ENCODE assay signal across 8 mouse cellular contexts in the genomic region with DNA sequence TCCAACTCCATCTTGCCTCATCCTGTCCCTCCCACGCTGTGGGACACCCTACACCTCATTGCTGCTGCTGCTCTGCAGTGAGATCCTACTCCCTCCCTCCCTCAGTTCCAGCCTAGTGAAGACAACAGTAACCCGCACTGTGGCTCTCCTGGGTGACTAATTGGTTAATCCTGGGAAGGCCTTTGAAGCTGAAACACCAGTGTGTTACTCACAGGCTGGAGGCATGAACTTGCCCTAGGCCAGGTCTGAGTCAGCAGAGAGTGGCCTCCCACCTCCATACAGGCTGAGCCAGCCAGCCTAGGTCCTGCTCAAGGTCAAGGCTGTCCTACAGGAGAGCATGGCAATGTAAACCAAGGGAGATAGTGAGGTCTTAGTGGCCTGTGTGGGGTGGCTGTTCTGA. TPM values are rescaled to one million over a fixed set of nuclear protein-coding genes. Genes with fewer than 3 reads are reported as not detected.
A peak's percentile ranks its signal among the peaks of the same experiment; 100 is the strongest.
DNase-seq lines count a peak whose midpoint lies in the region; ATAC-seq and TF ChIP-seq lines count a peak whose summit lies in the region.

No protein-coding gene starts in this region.

- H3K4me1 ChIP-seq in heart, embryonic 11.5 days (ENCODE audit: control insufficient read depth, insufficient read depth, low read length), result peaks cover 24% of the 10 kb centered on the region
- H3K4me1 ChIP-seq in bone marrow macrophage, adult 2 months (ENCODE audit: control insufficient read depth, insufficient read depth, low read length), result peaks cover 31% of the 10 kb centered on the region
- H3K4me1 ChIP-seq in kidney, embryonic 15.5 days, result peaks cover 37% of the 10 kb centered on the region

- H3K36me3 ChIP-seq in heart, embryonic 11.5 days (ENCODE audit: control insufficient read depth, insufficient read depth, low read length), result no peaks in the 10 kb centered on the region
- 0 out of 2 replicates have a peak, but pooled peaks cover 5% of the 10 kb centered on the region for H3K36me3 ChIP-seq in kidney, embryonic 15.5 days

- H3K4me3 ChIP-seq in heart, embryonic 11.5 days (ENCODE audit: low read depth, low read length), result no peak overlapping the region
- no peak overlapping the region for H3K4me3 ChIP-seq in bone marrow macrophage, adult 2 months (ENCODE audit: insufficient read depth, low read length)
- no peak overlapping the region for H3K4me3 ChIP-seq in kidney, embryonic 15.5 days (replicated peaks)

- no peaks in the 10 kb centered on the region for H3K27me3 ChIP-seq in heart, embryonic 11.5 days (ENCODE audit: control insufficient read depth, insufficient read depth, low read length)
- H3K27me3 ChIP-seq in kidney, embryonic 15.5 days, result no peaks in the 10 kb centered on the region

- peak overlapping the region; percentile 57 for H3K27ac ChIP-seq in heart, embryonic 11.5 days (ENCODE audit: low read depth, low read length)
- peak overlapping the region; percentile 62 for H3K27ac ChIP-seq in bone marrow macrophage, adult 2 months (ENCODE audit: insufficient read depth, low read depth, low read length)
- peak overlapping the region; percentile 86 for H3K27ac ChIP-seq in kidney, embryonic 15.5 days

- no peaks in the 10 kb centered on the region for H3K9me3 ChIP-seq in heart, embryonic 11.5 days (replicated peaks; ENCODE audit: control insufficient read depth, low read length)
- no peaks in the 10 kb centered on the region for H3K9me3 ChIP-seq in kidney, embryonic 15.5 days (replicated peaks)

- TF ChIP-seq CTCF in bone marrow macrophage, adult 2 months (IDR thresholded peaks at IDR 0.05; ENCODE audit: low read depth, low read length), result no peak

- no peak for DNase-seq in heart, postnatal 10 days
- peak; percentile 83 for DNase-seq in 3T3-L1 (ENCODE audit: low read depth, low spot score)
- no peak for DNase-seq in frontal cortex, postnatal 14 days (ENCODE audit: low spot score in 2 of 2)
- DNase-seq in right cerebral cortex, postnatal 4 days, result no peak
- no peak for DNase-seq in right cerebral cortex, postnatal 25 days

- H3K9ac ChIP-seq in heart, embryonic 11.5 days (ENCODE audit: low read depth, low read length), result no peak overlapping the region
- no peak overlapping the region for H3K9ac ChIP-seq in kidney, embryonic 15.5 days

- no peak overlapping the region for H3K4me2 ChIP-seq in heart, embryonic 11.5 days
- H3K4me2 ChIP-seq in kidney, embryonic 15.5 days, result no peak overlapping the region

- peak; percentile 40; the same call in 1 of the 2 replicates for ATAC-seq in heart, embryonic 11.5 days (replicated peaks; ENCODE audit: insufficient number of reproducible peaks, low FRiP score, low TSS enrichment)
- ATAC-seq in kidney, embryonic 15.5 days (replicated peaks; ENCODE audit: low FRiP score), result peak; percentile 82

- WGBS in heart, embryonic 11.5 days (ENCODE audit: insufficient replicate concordance), result 57% methylated on average over 2 of the region's 2 CpGs
- WGBS in kidney, embryonic 15.5 days, result 33% methylated on average over 2 of the region's 2 CpGs

- TF ChIP-seq POLR2A in bone marrow macrophage, adult 2 months (IDR thresholded peaks at IDR 0.05; ENCODE audit: borderline replicate concordance, low read depth, low read length), result no peak

- intact Hi-C loops in heart, postnatal 10 days (cut with DNase I), result no loop called here

RNA-seq across cellular contexts. Expression of a gene that starts 26.4 kb away (rescaled TPM):
- polyA plus RNA-seq in heart, embryonic 11.5 days (2014; fragmentation: Nextera tagmentation; extraction: Ambion mirVana), result 237 and 242 TPM in 2 replicates
- 100 to 1,000 TPM in 1 of 2 experiments, 10 to 100 TPM in 1; 96.6 to 108 TPM for total RNA-seq in heart, postnatal 10 days (2021)
- 79.4 and 89.9 TPM in 2 replicates for polyA plus RNA-seq in bone marrow macrophage, adult 2 months (2012; ENCODE audit: insufficient read depth, insufficient read length, missing spikeins)
- 244 and 246 TPM in 2 replicates for polyA plus RNA-seq in kidney, embryonic 15.5 days (2015; fragmentation: Nextera tagmentation; extraction: Ambion mirVana)

RNA-seq across cellular contexts. Expression of a gene that starts 51.6 kb away (rescaled TPM):
- 15.6 and 16.0 TPM in 2 replicates for polyA plus RNA-seq in heart, embryonic 11.5 days (2014; fragmentation: Nextera tagmentation; extraction: Ambion mirVana)
- total RNA-seq in heart, postnatal 10 days (2021), result 1 to 10 TPM; 5.5 to 6.2 TPM
- 19.7 and 20.9 TPM in 2 replicates for polyA plus RNA-seq in bone marrow macrophage, adult 2 months (2012; ENCODE audit: insufficient read depth, insufficient read length, missing spikeins)
- polyA plus RNA-seq in kidney, embryonic 15.5 days (2015; fragmentation: Nextera tagmentation; extraction: Ambion mirVana), result 23.5 and 26.0 TPM in 2 replicates
